Mouse (Mus musculus) left cerebral cortex, postnatal 36 days (tissue): ENCODE data around the gene Prok1. TPM values are rescaled to one million over a fixed set of nuclear protein-coding genes. Genes with fewer than 3 reads are reported as not detected.
A peak's percentile ranks its signal among the peaks of the same experiment; 100 is the strongest.

Experiments
- DNase-seq, 2 experiments: peaks; one replicate each; pipeline ENCODE4 v3.0.0; 2021 to 2022; ENCODE audit warnings: low spot score in 2 of 2, mixed read lengths in 1 of 2
- intact Hi-C: fragments of 180-260 bp; cut with DNase I; formaldehyde crosslinking; loops from one replicate; pipeline ENCODE4 v1.15.1; 2025
- total RNA-seq, 2 experiments: library from RNA; stranded (reverse); gene quantifications; 2 replicates each; pipeline ENCODE4 v1.2.3; 2021

Gene Prok1
- total RNA-seq, 2 experiments from 2014 or later: not detected

DNA sequence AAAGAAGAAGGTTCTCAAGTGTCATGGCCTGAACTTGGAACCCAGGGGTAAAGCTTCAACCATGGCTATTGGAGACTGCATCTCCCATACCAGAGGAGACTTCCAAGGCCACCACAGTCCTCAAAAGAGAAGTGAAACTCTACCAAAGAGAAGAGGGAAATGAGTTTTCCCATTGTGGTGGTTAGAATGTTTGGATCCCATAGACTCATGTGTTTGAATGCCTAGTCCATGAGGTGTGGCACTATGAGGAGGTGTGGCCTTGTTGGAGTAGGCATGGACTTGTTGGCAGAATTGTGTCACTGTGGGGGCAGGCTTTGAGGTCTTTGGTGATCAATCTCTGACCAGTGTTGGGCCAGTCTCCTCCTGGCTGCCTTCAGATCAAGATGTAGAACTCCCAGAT is 34.3 kb downstream of the Prok1 start:
- intact Hi-C loops: loop anchor here (5.0 kb wide), 1 partner anchor 262 kb away; no protein-coding TSS in a partner anchor
- no peak for DNase-seq

DNA sequence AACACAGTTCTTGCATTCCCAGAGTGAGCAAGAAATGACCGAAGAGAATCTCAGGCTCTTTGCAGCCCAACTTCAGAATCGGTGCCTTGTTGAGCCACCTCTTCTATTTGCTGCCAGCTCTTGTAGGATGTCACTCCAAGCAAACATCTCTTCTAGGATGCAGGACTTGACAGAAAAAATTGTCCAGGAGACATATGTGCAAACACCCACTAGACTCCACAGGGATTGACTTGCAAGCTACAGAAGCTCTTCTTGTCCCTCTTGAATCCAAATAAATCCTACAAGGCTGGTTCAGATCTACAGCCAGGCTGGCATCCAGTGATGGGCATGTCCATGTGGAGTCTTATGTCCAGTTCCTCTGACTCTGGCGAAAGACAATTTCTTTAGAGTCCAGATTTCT is 35.1 kb downstream of the Prok1 start:
- DNase-seq: no peak
- intact Hi-C loops: no loop called here

- no peak for DNase-seq
- intact Hi-C loops: no loop called here
Measured at GRCm38 (mm10) chr3:107201310-107202180, 38.0 kb downstream of the Prok1 start.

- DNase-seq: peak; percentile 55 to 64
- intact Hi-C loops: loop anchor here (1.0 to 2.0 kb wide), 2 partner anchors 94 to 282 kb away; no protein-coding TSS in a partner anchor
Measured at GRCm38 (mm10) chr3:107188226-107188899, 51.1 kb downstream of the Prok1 start.

DNA sequence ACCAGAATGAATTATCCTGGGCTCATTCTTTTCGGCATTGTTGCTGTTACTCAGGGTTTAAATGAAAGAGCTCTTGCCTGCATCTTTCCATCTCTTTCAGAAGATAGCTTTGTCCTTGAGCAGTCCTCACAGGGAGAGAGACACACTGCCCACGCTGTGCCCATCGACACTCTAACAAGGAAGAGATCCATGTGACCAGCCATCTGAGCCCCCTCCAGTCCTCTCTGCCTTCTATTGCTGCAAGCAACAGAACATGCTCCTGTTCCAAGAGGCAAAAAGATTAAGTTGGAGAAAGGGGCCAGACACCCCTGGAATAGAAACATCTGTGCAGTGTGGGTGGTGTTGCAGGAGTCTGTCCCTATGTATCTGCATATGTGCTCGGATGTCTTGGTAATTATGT is 52.5 kb downstream of the Prok1 start:
- DNase-seq: peak in 1 of 2 experiments; percentile 18
- intact Hi-C loops: no loop called here

DNA sequence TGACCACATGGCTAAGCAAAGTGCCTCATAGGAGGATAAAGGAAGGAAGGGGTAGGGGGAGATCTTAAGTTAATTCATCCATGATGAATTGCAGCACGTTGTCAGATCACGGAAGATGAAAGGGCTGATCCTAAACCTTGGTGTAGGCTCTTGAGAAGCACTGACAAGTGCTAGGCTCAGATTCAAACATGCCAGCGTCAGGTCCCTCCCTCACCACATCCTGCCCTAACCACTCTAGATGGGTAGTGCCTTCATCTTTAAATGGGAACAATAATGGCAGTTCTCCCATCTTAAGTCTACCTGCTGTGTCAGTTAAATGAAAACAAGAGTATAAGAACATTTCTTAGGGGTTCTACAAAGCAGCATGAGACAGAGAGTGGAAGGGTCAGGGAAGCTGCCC is 53.9 kb downstream of the Prok1 start:
- intact Hi-C loops: no loop called here
- DNase-seq: no peak

- no peak for DNase-seq
- intact Hi-C loops: no loop called here
Measured at GRCm38 (mm10) chr3:107183178-107183577, 56.3 kb downstream of the Prok1 start.

Other genes with a start within 250 kb of the Prok1 start
- 10 to 100 TPM; 30.7 to 31.1 TPM for gene Kcna3, start 203.5 kb downstream of the Prok1 start, total RNA-seq
- gene Kcna2, start 138.6 kb downstream of the Prok1 start, total RNA-seq: 100 to 1,000 TPM; 148 to 155 TPM
- gene Kcna10, start 56.7 kb downstream of the Prok1 start, total RNA-seq: under 1 TPM in 1 of 2 experiments, not detected in 1; 0.20 TPM
- not detected for gene Cym, start 18.0 kb downstream of the Prok1 start, total RNA-seq
- not detected for gene A630076J17Rik, start 9.1 kb downstream of the Prok1 start, total RNA-seq
- gene Lamtor5, start 39.2 kb upstream of the Prok1 start, total RNA-seq: 10 to 100 TPM; 64.6 to 66.8 TPM
- gene Slc16a4, start 51.5 kb upstream of the Prok1 start, total RNA-seq: 1 to 10 TPM; 1.7 to 2.4 TPM
- gene Rbm15, start 94.0 kb upstream of the Prok1 start, total RNA-seq: 10 to 100 TPM; 24.2 to 30.0 TPM
- gene Kcnc4, start 219.8 kb upstream of the Prok1 start, total RNA-seq: 10 to 100 TPM; 65.5 to 73.0 TPM